Mouse (Mus musculus) ES-E14 (cell line): ENCODE measurements around the gene Nktr.

Source experiments
- CHD2 ChIP-seq: IDR thresholded peaks from 2 replicates; pipeline ENCODE4 v1.6.1; 2014; ENCODE audit warnings: mild to moderate bottlenecking, low read depth, low read length, inconsistent platforms
- HCFC1 ChIP-seq: IDR thresholded peaks from 2 replicates; pipeline ENCODE4 v1.6.1; 2012; ENCODE audit warnings: low read length, inconsistent platforms, borderline replicate concordance; ENCODE audit not compliant: insufficient read depth
- MAFK ChIP-seq: IDR thresholded peaks from 2 replicates; pipeline ENCODE4 v1.6.1; 2014; ENCODE audit warnings: mild to moderate bottlenecking, low read depth, low read length, inconsistent platforms; ENCODE audit not compliant: insufficient read depth
- ZC3H11A ChIP-seq: IDR thresholded peaks from 2 replicates; pipeline ENCODE4 v1.6.1; 2012; ENCODE audit warnings: low read depth, mild to moderate bottlenecking, inconsistent platforms, low read length, borderline replicate concordance
- ZNF384 ChIP-seq: IDR thresholded peaks from 2 replicates; pipeline ENCODE4 v1.6.1; 2012; ENCODE audit warnings: low read depth, low read length, inconsistent platforms

- TF ChIP-seq HCFC1 (no peak), MAFK (no peak), ZC3H11A (no peak), CHD2 (no peak), ZNF384 (no peak)
These were observed 38.5 kb downstream of the Nktr start for GRCm38 (mm10) chr9:121757432-121757831.
